Mouse (Mus musculus) forebrain, embryonic 11.5 days (tissue): Measurements from ENCODE around the gene Synpr. TPM values are rescaled to one million over a fixed set of nuclear protein-coding genes. Genes with fewer than 3 reads are reported as not detected.

ENCODE experiments used
- ATAC-seq: fragments of 200-750 bp; cut with Nextera tagmentation; replicated peaks from 2 replicates; pipeline ENCODE4 v1.8.0; 2017; ENCODE audit warnings: moderate TSS enrichment; ENCODE audit not compliant: low FRiP score
- DNase-seq: peaks from one replicate; pipeline ENCODE4 v3.0.0-alpha.2; 2017; ENCODE audit warnings: low spot score
- H3K27ac ChIP-seq: fragments of 300-500 bp; sonication (generic); 2 replicates; pipeline ENCODE4 v1.5.1; 2014; ENCODE audit warnings: low read depth, low read length
- H3K27me3 ChIP-seq: fragments of 300-500 bp; sonication (generic); 2 replicates; pipeline ENCODE4 v1.6.1; 2014; ENCODE audit warnings: mild to moderate bottlenecking, low read length, mixed read lengths; ENCODE audit not compliant: control insufficient read depth, insufficient read depth
- H3K36me3 ChIP-seq: fragments of 300-500 bp; sonication (generic); 2 replicates; pipeline ENCODE4 v1.6.1; 2014; ENCODE audit warnings: mild to moderate bottlenecking, low read length, moderate library complexity, mixed read lengths; ENCODE audit not compliant: control insufficient read depth, insufficient read depth
- H3K4me1 ChIP-seq: fragments of 300-500 bp; sonication (generic); replicated peaks from 2 replicates; pipeline ENCODE4 v1.6.1; 2014; ENCODE audit warnings: low read length, mixed read lengths; ENCODE audit not compliant: control insufficient read depth, insufficient read depth
- H3K4me2 ChIP-seq: fragments of 300-500 bp; sonication (generic); 2 replicates; pipeline ENCODE4 v1.6.1; 2014; ENCODE audit warnings: low read depth, mild to moderate bottlenecking, low read length, moderate library complexity, mixed read lengths; ENCODE audit not compliant: severe bottlenecking
- H3K4me3 ChIP-seq: fragments of 300-500 bp; sonication (generic); 2 replicates; pipeline ENCODE4 v1.5.1; 2014; ENCODE audit warnings: low read depth, low read length
- H3K9ac ChIP-seq: fragments of 300-500 bp; sonication (generic); 2 replicates; pipeline ENCODE4 v1.6.1; 2014; ENCODE audit warnings: low read length
- H3K9me3 ChIP-seq: fragments of 300-500 bp; sonication (generic); 2 replicates; pipeline ENCODE4 v1.6.1; 2016; ENCODE audit warnings: low read length, mixed read lengths; ENCODE audit not compliant: control insufficient read depth
- WGBS: fragments of 180-500 bp; shearing (Covaris S2); extraction: QIAGEN DNeasy Blood & Tissue Kit; methylation state at CpG from one replicate; pipeline ENCODE4 v1.1.7; 2014; 5-methylcytosine and 5-hydroxymethylcytosine counted together
- polyA plus RNA-seq: library from polyadenylated mRNA; unstranded; fragments of >200 nt; fragmentation: Nextera tagmentation; extraction: Ambion mirVana; gene quantifications from 2 replicates; pipeline ENCODE4 v1.2.1, GENCODE M21; 2014

Synpr gene
- polyA plus RNA-seq, 1 experiment from 2014 or later: 5.4 TPM

DNA sequence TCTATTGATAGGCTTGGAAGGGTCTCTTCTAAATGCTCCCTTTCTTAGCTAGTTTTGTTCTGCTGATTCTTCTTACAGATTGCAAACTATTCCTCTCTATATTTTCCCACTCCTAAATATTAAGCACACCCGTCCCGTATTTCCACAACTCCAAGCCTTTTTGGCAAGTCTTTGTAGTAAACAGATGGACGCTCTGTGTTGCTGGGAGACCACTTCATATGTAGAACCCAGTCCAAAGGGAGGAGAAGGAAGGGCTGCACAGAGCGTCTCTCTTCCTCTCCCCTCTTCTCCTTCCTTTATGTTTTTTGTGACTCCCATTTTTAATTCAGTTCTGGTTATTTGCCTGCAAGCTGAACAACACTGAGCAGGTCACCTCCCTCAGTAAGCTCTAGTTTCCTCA lies 1.4 kb upstream of the Synpr start:
- Histone ChIP-seq H3K9ac (no peak overlapping the region), H3K27ac (no peak overlapping the region), H3K9me3 (no peaks in the 10 kb centered on the region), H3K4me2 (no peak overlapping the region), H3K4me1 (no peaks in the 10 kb centered on the region), H3K27me3 (no peaks in the 10 kb centered on the region; the same call in 1 of the 2 replicates), H3K36me3 (no peaks in the 10 kb centered on the region), H3K4me3 (no peak overlapping the region)
- ATAC-seq (no peak), DNase-seq (no peak)
- 81% methylated on average over 4 of the region's 4 CpGs for WGBS

DNA sequence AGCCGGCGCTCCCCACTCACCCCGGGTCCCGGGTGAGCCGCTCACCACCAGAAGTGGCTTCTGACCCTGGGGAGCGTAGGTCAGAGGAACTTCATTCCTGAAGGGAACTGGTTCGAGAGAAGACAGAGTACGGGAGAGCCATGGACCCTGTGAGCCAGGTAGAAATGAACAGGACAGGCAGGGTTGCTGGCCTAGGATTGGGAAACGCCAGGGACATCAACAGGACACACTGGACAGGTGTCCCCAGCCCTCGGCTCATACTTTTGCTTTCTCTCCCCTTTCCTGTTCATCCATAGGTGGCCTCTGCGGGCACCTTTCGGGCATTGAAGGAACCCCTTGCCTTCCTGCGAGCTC lies 242 bp downstream of the Synpr start:
- Histone ChIP-seq H3K36me3 (no peaks in the 10 kb centered on the region), H3K9ac (peak overlapping the region; percentile 35; the same call in 1 of the 2 replicates)
- 9% methylated on average over 13 of the region's 13 CpGs for WGBS

DNA sequence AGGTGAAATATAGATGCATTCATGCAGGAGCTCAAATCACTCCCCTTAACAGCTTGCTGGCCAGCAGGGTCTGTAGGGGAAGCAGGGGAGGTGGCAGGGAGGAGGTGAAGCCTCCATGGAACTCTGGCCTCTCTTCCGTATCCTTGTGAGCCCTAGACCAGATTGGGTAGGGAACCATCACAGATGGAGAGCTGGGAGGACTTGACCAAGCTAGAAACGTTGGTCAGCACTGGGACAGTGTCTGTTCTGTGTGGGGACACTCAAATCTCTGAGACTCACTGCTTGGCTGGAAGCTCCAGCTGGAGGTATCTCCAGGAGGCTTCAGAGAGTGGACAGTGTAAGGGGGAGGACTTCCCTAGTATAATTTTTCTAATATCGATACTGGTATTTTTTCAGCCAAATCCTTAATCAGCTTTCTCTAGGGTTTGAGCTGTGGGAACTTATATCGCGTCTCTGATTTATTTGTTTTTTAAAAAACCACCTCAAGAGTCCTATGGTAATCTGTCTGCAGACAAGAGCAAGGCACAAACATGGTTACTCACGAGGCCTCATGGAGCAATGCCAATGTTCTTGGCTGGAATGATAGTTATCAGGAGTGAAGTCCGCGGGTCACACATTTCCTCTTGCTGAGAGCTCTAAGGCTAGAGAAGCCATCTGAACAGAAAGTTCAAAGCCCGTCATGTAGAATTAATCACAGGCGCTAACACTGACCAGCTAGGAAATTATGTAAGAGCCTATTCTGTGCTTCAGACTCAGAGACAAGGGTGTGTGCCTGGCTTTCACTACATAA lies 956 bp downstream of the Synpr start:
- no peaks in the 10 kb centered on the region for H3K4me1 ChIP-seq
- H3K9me3 ChIP-seq: no peaks in the 10 kb centered on the region
- DNase-seq: no peak
- H3K27me3 ChIP-seq: no peaks in the 10 kb centered on the region; the same call in 1 of the 2 replicates
- 75% methylated on average over 10 of the region's 10 CpGs for WGBS
- no peak overlapping the region for H3K9ac ChIP-seq
- no peak for ATAC-seq
- H3K4me3 ChIP-seq: no peak overlapping the region
- H3K36me3 ChIP-seq: no peaks in the 10 kb centered on the region
- no peak overlapping the region for H3K4me2 ChIP-seq
- H3K27ac ChIP-seq: no peak overlapping the region

More for the DNA sequence above, 242 bp downstream of the Synpr start:
- H3K4me1 ChIP-seq: no peaks in the 10 kb centered on the region
- DNase-seq (no peak), ATAC-seq (peak; percentile 51)
- H3K9me3 ChIP-seq: no peaks in the 10 kb centered on the region
- no peak overlapping the region for H3K27ac ChIP-seq
- H3K4me2 ChIP-seq: peak overlapping the region; percentile 77
- peak overlapping the region; percentile 32 for H3K4me3 ChIP-seq
- no peaks in the 10 kb centered on the region; the same call in 1 of the 2 replicates for H3K27me3 ChIP-seq

- 92% methylated on average over 3 of the region's 3 CpGs for WGBS
- Histone ChIP-seq H3K27me3 (no peaks in the 10 kb centered on the region), H3K4me2 (no peak overlapping the region), H3K27ac (no peak overlapping the region), H3K36me3 (no peaks in the 10 kb centered on the region), H3K9me3 (no peaks in the 10 kb centered on the region), H3K4me3 (no peak overlapping the region), H3K9ac (no peak overlapping the region), H3K4me1 (no peaks in the 10 kb centered on the region)
- DNase-seq (no peak), ATAC-seq (no peak)
Observed at GRCm38 (mm10) chr14:13294200-13294599, 9.6 kb downstream of the Synpr start.

DNA sequence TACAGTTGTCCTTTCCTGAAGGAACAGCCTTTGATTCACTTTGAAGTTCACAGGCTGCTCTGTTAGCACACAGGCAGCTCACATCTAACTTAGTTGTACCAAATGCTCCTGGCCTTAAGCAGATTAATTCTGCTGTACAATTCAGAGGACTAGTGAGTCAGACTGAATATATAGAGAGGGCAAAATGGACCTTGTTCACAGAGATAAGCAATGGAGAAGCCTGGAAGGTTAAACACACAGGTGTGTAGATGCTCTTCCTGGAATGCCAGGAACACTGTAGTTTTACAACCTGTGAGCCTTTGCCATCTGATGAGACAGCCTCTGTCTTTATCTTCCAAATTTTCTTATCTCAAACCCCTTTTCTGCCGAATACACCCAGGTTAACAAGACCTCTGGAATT lies 29.7 kb downstream of the Synpr start:
- DNase-seq (no peak), ATAC-seq (no peak)
- no peaks in the 10 kb centered on the region for H3K9me3 ChIP-seq
- no peaks in the 10 kb centered on the region for H3K27me3 ChIP-seq
- H3K4me1 ChIP-seq: no peaks in the 10 kb centered on the region
- 82% methylated on average over 1 of the region's 1 CpGs for WGBS
- H3K36me3 ChIP-seq: no peaks in the 10 kb centered on the region
- H3K4me3 ChIP-seq: no peak overlapping the region
- H3K9ac ChIP-seq: no peak overlapping the region
- H3K4me2 ChIP-seq: no peak overlapping the region
- H3K27ac ChIP-seq: no peak overlapping the region

GRCm38 (mm10) chr14:13328461-13328860 lies 43.9 kb downstream of the Synpr start:
- ATAC-seq: no peak
- Histone ChIP-seq H3K9ac (no peak overlapping the region), H3K4me2 (no peak overlapping the region), H3K27ac (no peak overlapping the region), H3K9me3 (no peaks in the 10 kb centered on the region), H3K4me3 (no peak overlapping the region), H3K36me3 (no peaks in the 10 kb centered on the region), H3K4me1 (no peaks in the 10 kb centered on the region), H3K27me3 (no peaks in the 10 kb centered on the region)
- WGBS: 92% methylated on average over 2 of the region's 2 CpGs
- no peak for DNase-seq

- H3K36me3 ChIP-seq: no peaks in the 10 kb centered on the region
- H3K9me3 ChIP-seq: no peaks in the 10 kb centered on the region
- H3K4me1 ChIP-seq: no peaks in the 10 kb centered on the region
- no peak overlapping the region for H3K27ac ChIP-seq
- no peak overlapping the region for H3K4me2 ChIP-seq
- WGBS: 62% methylated on average over 10 of the region's 10 CpGs
- H3K4me3 ChIP-seq: no peak overlapping the region
- DNase-seq: no peak
- peak; percentile 49; the same call in 1 of the 2 replicates for ATAC-seq
- H3K27me3 ChIP-seq: no peaks in the 10 kb centered on the region
- no peak overlapping the region for H3K9ac ChIP-seq
Observed at GRCm38 (mm10) chr14:13332497-13333306, 48.1 kb downstream of the Synpr start.

- Histone ChIP-seq H3K27ac (no peak overlapping the region), H3K36me3 (no peaks in the 10 kb centered on the region), H3K4me2 (no peak overlapping the region), H3K9ac (no peak overlapping the region), H3K9me3 (no peaks in the 10 kb centered on the region), H3K4me3 (no peak overlapping the region), H3K27me3 (no peaks in the 10 kb centered on the region), H3K4me1 (no peaks in the 10 kb centered on the region)
- ATAC-seq (no peak), DNase-seq (no peak)
- WGBS: 65% methylated on average over 5 of the region's 5 CpGs
Observed at GRCm38 (mm10) chr14:13333372-13333771, 48.8 kb downstream of the Synpr start.
